Mouse (Mus musculus) brain, embryonic 14.5 days (tissue): Measurements from ENCODE around the gene F7.

ENCODE experiments used
- CTCF ChIP-seq: fragments of 200-500 bp; IDR thresholded peaks from 2 replicates; pipeline ENCODE4 v1.5.1; 2012; ENCODE audit warnings: inconsistent platforms, mild to moderate bottlenecking, moderate library complexity, borderline replicate concordance; ENCODE audit not compliant: insufficient read depth, insufficient read length; ENCODE audit errors: extremely low read depth
- POLR2A ChIP-seq: fragments of 200-500 bp; IDR thresholded peaks from 2 replicates; pipeline ENCODE4 v1.6.1; 2012; ENCODE audit warnings: mild to moderate bottlenecking, inconsistent platforms, borderline replicate concordance; ENCODE audit not compliant: poor library complexity, insufficient read depth, insufficient read length, severe bottlenecking; ENCODE audit errors: extremely low read depth

- no peak for TF ChIP-seq CTCF
- no peak for TF ChIP-seq POLR2A
Measured at GRCm38 (mm10) chr8:13007458-13007857, 18.4 kb upstream of the F7 start.
